Mouse (Mus musculus) thymus, adult 2 months (tissue): ENCODE results near the gene Dnah1. TPM values are rescaled to one million over a fixed set of nuclear protein-coding genes. Genes with fewer than 3 reads are reported as not detected.

Source experiments
- DNase-seq: peaks from one replicate; pipeline ENCODE4 v3.0.0; 2021
- H3K27ac ChIP-seq: fragments of 200-500 bp; 2 replicates; pipeline ENCODE4 v1.5.1; 2012; ENCODE audit warnings: low read length, control low read depth; ENCODE audit not compliant: control insufficient read depth, insufficient read depth
- H3K27me3 ChIP-seq: fragments of 200-500 bp; 2 replicates; pipeline ENCODE4 v1.6.1; 2012; ENCODE audit warnings: mild to moderate bottlenecking, low read length, moderate library complexity, mixed read lengths; ENCODE audit not compliant: control insufficient read depth, insufficient read depth
- H3K36me3 ChIP-seq: fragments of 200-500 bp; 2 replicates; pipeline ENCODE4 v1.6.1; 2012; ENCODE audit warnings: mild to moderate bottlenecking, low read length, moderate library complexity; ENCODE audit not compliant: control insufficient read depth, insufficient read depth
- H3K4me1 ChIP-seq: fragments of 200-500 bp; replicated peaks from 2 replicates; pipeline ENCODE4 v1.6.1; 2012; ENCODE audit warnings: low read length; ENCODE audit not compliant: control insufficient read depth, insufficient read depth
- H3K4me3 ChIP-seq: fragments of 200-500 bp; 2 replicates; pipeline ENCODE4 v1.5.1; 2012; ENCODE audit warnings: mild to moderate bottlenecking, low read length, control low read depth, moderate library complexity; ENCODE audit not compliant: control insufficient read depth, insufficient read depth
- CTCF ChIP-seq: fragments of 200-500 bp; IDR thresholded peaks from 2 replicates; pipeline ENCODE4 v1.5.1; 2012; ENCODE audit warnings: mild to moderate bottlenecking, control low read depth, low read length, moderate library complexity, borderline replicate concordance; ENCODE audit not compliant: control insufficient read depth, poor library complexity, insufficient read depth; ENCODE audit errors: extremely low read depth
- POLR2A ChIP-seq: fragments of 200-500 bp; IDR thresholded peaks from 2 replicates; pipeline ENCODE4 v1.6.1; 2012; ENCODE audit warnings: mild to moderate bottlenecking, low read length, control low read depth, moderate library complexity; ENCODE audit not compliant: control insufficient read depth, poor library complexity, insufficient read depth; ENCODE audit errors: extremely low read depth
- WGBS: fragments of 180-500 bp; shearing (Covaris S2); methylation state at CpG from one replicate; pipeline ENCODE4 v1.1.7; 2018; 5-methylcytosine and 5-hydroxymethylcytosine counted together
- polyA plus RNA-seq: library from polyadenylated mRNA; depleted of rRNA; stranded (reverse); fragments of >200 nt; gene quantifications from 2 replicates; pipeline ENCODE4 v1.2.3, GENCODE M21; 2012

Dnah1 gene
- polyA plus RNA-seq, 1 experiment, result 0.39 TPM

GRCm38 (mm10) chr14:31321181-31321580 is 2.5 kb downstream of the Dnah1 start:
- Histone ChIP-seq H3K4me3 (no peak overlapping the region), H3K27ac (no peak overlapping the region), H3K36me3 (no peaks in the 10 kb centered on the region), H3K27me3 (no peaks in the 10 kb centered on the region), H3K4me1 (peaks cover 12% of the 10 kb centered on the region)
- DNase-seq, result no peak
- TF ChIP-seq POLR2A, result no peak
- TF ChIP-seq CTCF, result no peak
- 96% methylated on average over 11 of the region's 11 CpGs for WGBS

DNA sequence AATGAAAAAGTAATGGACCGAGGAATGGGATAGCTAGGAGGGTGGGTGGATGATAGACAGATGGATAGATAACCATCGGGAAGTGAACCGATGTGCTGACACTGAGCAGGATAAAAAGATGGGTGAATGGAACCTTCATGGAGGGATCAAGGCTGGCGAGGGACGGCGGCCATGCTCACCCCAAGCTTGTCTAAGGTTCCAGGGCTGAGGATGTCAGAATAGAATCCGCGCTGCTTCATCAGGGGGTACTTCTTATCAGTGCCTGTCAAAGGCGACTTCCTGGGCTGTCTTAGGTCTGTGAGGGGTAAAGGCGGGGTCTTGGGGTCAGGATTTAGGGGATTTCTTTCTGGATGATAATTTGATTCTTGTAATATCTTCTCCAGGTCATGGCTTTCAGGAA is 4.2 kb downstream of the Dnah1 start:
- no peak for DNase-seq
- Histone ChIP-seq H3K36me3 (no peaks in the 10 kb centered on the region), H3K27me3 (no peaks in the 10 kb centered on the region), H3K27ac (no peak overlapping the region), H3K4me3 (no peak overlapping the region), H3K4me1 (peaks cover 12% of the 10 kb centered on the region)
- TF ChIP-seq CTCF (no peak), POLR2A (no peak)
- whole genome bisulfite sequencing, result 94% methylated on average over 10 of the region's 10 CpGs

GRCm38 (mm10) chr14:31317754-31318153 is 5.9 kb downstream of the Dnah1 start:
- WGBS, result 92% methylated on average over 3 of the region's 3 CpGs
- H3K36me3 ChIP-seq, result no peaks in the 10 kb centered on the region
- no peaks in the 10 kb centered on the region for H3K27me3 ChIP-seq
- peaks cover 11% of the 10 kb centered on the region for H3K4me1 ChIP-seq
- H3K4me3 ChIP-seq, result no peak overlapping the region
- H3K27ac ChIP-seq, result no peak overlapping the region
- no peak for DNase-seq
- TF ChIP-seq POLR2A, result no peak
- TF ChIP-seq CTCF, result no peak

DNA sequence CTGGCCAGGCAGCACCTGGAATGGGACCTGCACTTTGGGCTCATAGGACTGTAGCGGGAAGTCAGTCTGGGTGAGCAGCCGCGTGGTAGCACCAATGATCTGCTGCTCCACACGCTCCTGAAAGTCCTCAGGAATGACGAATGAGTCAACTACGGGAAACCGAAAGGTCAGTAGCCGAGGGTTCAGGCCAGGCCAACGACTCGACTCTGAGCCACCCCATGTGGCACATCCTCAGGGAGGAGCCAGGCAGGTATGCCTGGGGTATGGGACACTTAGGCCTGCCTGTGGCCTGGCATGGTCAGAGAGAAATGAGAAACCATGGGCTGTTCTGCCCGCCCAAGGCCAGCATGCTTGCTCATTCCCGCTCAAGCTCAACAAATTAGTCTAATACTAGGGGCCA is 7.1 kb downstream of the Dnah1 start:
- 91% methylated on average over 12 of the region's 12 CpGs for WGBS
- TF ChIP-seq POLR2A (no peak), CTCF (no peak)
- DNase-seq, result no peak
- H3K27me3 ChIP-seq, result no peaks in the 10 kb centered on the region
- no peak overlapping the region for H3K27ac ChIP-seq
- H3K4me3 ChIP-seq, result no peak overlapping the region
- H3K36me3 ChIP-seq, result no peaks in the 10 kb centered on the region
- peaks cover 17% of the 10 kb centered on the region for H3K4me1 ChIP-seq

DNA sequence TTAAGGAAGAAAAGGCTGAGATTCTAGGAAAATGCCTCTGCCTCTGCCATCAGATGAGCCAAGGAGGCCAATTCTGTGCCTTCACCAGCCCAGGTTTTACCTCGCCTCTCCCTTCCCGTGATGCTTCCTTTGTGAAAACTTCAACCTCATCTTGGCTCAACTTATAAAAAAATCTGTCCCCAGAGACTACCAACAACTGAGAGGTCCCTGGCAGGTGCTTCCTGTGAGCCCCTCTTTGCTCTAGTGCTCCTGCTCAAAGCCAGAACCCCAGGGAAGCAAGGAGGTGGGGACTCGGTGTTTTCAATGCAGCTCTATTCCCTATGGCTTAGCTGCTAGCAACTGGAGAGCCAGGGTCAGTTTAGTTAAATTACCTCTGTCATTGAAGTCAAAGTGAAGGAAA is 10.5 kb downstream of the Dnah1 start:
- Histone ChIP-seq H3K4me1 (peaks cover 17% of the 10 kb centered on the region), H3K27me3 (no peaks in the 10 kb centered on the region), H3K4me3 (no peak overlapping the region), H3K27ac (no peak overlapping the region), H3K36me3 (no peaks in the 10 kb centered on the region)
- TF ChIP-seq POLR2A (no peak), CTCF (no peak)
- WGBS, result 2% methylated on average over 3 of the region's 3 CpGs
- DNase-seq, result no peak

DNA sequence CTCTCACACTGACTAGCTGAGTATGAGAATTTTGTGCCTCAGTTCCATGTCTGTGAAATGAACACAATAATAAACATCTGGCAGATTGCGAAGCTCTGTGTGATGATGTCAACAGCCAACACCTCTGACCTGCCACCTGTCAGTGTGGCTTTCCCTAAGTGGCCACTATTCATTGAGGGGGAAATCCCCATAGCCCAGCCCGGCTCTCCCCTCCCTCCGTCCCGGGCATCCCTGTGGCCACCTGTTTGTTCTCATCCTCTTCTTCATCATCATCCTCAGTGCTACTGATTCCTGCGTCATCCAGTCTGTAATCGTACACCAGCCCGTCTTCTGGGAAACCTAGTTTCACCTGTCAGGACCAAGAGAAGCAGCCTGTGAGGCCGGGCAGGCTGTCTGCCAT is 38.0 kb downstream of the Dnah1 start:
- 89% methylated on average over 8 of the region's 8 CpGs for WGBS
- H3K4me3 ChIP-seq, result no peak overlapping the region
- H3K27ac ChIP-seq, result no peak overlapping the region

GRCm38 (mm10) chr14:31272164-31272563 is 51.5 kb downstream of the Dnah1 start:
- WGBS, result 33% methylated on average over 7 of the region's 7 CpGs

More for the DNA sequence above, 38.0 kb downstream of the Dnah1 start:
- H3K36me3 ChIP-seq, result no peaks in the 10 kb centered on the region
- H3K4me1 ChIP-seq, result no peaks in the 10 kb centered on the region
- no peaks in the 10 kb centered on the region for H3K27me3 ChIP-seq
- no peak for TF ChIP-seq POLR2A
- TF ChIP-seq CTCF, result no peak
- DNase-seq, result no peak

More at GRCm38 (mm10) chr14:31272164-31272563, 51.5 kb downstream of the Dnah1 start:
- peak; percentile 81; the same call in 1 of the 2 replicates for TF ChIP-seq CTCF
- TF ChIP-seq POLR2A, result no peak
- H3K36me3 ChIP-seq, result no peaks in the 10 kb centered on the region
- no peaks in the 10 kb centered on the region for H3K27me3 ChIP-seq
- DNase-seq, result peak; percentile 77
- no peak overlapping the region for H3K4me3 ChIP-seq
- peaks cover 5% of the 10 kb centered on the region; the same call in 1 of the 2 replicates for H3K4me1 ChIP-seq
- H3K27ac ChIP-seq, result no peak overlapping the region
